Mouse (Mus musculus): Measurements from ENCODE around the gene Park7.

The Park7 gene

DNA sequence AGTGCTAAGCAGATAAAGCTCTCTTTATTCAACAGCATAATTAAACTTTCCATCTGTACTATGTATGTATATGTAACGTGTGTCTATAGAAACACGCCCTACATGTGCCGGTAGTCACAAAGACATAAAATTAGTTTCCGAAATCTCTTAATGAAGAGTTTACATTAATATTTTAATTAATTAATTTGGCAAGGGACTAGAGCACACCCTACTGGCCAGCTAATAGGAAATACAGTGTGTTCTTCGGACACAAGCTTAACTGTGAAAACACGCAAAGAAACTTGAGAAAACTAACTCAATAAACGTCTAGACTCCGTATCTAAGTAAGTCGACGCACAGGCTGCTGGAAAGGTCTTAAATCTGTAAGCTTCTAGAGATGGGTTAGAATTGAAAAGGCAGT, 64.3 kb downstream of the Park7 start:
- CTCF ChIA-PET: no interaction called here
